8 mouse cellular contexts compared by ENCODE assay signal in the genomic region with DNA sequence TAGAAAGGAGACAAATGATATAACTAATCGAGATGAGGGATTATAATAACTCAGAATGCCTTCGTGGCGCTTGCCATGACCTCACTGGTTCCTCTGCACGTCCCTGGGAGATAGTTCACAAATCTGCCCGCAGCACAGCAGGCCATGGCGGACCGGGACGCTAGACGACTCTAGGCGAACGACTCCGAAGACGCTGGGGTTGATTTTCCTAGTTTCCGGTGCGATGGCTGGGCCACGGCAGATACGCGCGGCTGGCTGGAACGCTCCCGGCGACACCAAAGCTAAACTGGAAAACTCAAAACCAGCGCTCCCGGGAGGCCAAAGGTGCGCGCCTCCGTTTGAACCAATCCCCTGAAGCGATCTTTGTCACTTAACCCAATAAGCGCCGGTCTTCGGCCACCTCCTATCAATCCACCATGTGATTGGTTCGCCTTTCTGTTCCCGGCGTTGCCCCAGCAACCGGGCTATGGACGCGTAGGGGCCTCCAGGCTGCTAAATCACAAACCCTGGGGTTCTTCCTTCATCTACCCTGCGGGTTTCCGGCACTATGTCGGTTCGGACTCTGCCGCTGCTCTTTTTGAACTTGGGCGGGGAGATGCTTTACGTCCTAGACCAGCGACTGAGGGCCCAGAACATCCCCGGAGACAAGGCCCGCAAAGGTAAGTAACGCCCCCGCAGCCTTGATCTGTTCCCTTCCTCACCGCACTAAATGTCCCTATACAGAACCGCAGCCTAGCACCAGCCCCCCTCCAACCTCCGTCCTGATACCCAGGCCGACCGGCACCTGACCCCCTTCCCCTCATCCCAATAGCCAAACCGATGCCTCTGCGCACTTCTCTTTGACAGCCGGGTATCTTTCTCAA. TPM values are rescaled to one million over a fixed set of nuclear protein-coding genes. Genes with fewer than 3 reads are reported as not detected.
A peak's percentile ranks its signal among the peaks of the same experiment; 100 is the strongest.
DNase-seq lines count a peak whose midpoint lies in the region; ATAC-seq lines count a peak whose summit lies in the region.

A gene (plus strand): TSS at position 432 of the 863 bp plus-strand sequence.

- H3K36me3 ChIP-seq in hindbrain, embryonic 14.5 days (replicated peaks; ENCODE audit: control insufficient read depth, insufficient read depth): peaks cover 35% of the 10 kb centered on the region

- H3K9me3 ChIP-seq in hindbrain, embryonic 14.5 days (ENCODE audit: control insufficient read depth, low read length): no peaks in the 10 kb centered on the region

- peak; percentile 97 for ATAC-seq in hindbrain, embryonic 14.5 days (ENCODE audit: low FRiP score)

- peak within 1 kb of the TSS; percentile 83 for H3K4me2 ChIP-seq in hindbrain, embryonic 14.5 days (replicated peaks)

- H3K4me3 ChIP-seq in hindbrain, embryonic 14.5 days (replicated peaks; ENCODE audit: low read length): peak within 1 kb of the TSS; percentile 73

- H3K9ac ChIP-seq in hindbrain, embryonic 14.5 days: peak within 1 kb of the TSS; percentile 84

- H3K27me3 ChIP-seq in hindbrain, embryonic 14.5 days (ENCODE audit: control insufficient read depth, insufficient read depth, low read length): no peaks in the 10 kb centered on the region

- peak within 1 kb of the TSS; percentile 36; the same call in 1 of the 2 replicates for H3K27ac ChIP-seq in hindbrain, embryonic 14.5 days

- peak; percentile 97 for DNase-seq in NIH3T3 (ENCODE audit: low read depth)
- DNase-seq in cerebellum, postnatal 10 days: peak; percentile 94 to 95
- peak; percentile 92 to 93 for DNase-seq in frontal cortex, postnatal 14 days (ENCODE audit: low spot score in 2 of 2)
- DNase-seq in hindbrain, embryonic 14.5 days (ENCODE audit: low spot score): peak; percentile 95
- DNase-seq in layer of hippocampus, postnatal 36 days: peak; percentile 91 to 93
- DNase-seq in lung, postnatal 36 days: peak; percentile 95
- DNase-seq in retina, postnatal 1 day: peak; percentile 97
- DNase-seq in urinary bladder, adult 18-20 months (ENCODE audit: low spot score in 2 of 2): peak; percentile 80 to 83

- H3K4me1 ChIP-seq in hindbrain, embryonic 14.5 days (replicated peaks; ENCODE audit: control insufficient read depth, insufficient read depth, low read length): peaks cover 11% of the 10 kb centered on the region

- WGBS in hindbrain, embryonic 14.5 days: under 1% methylated on average over 57 of the region's 57 CpGs

RNA-seq across cellular contexts. Expression of the gene that starts here (rescaled TPM):
- polyA plus RNA-seq in hindbrain, embryonic 14.5 days (2014; fragmentation: Nextera tagmentation; extraction: Ambion mirVana): 39.5 and 40.7 TPM in 2 replicates
- 10 to 100 TPM; 42.1 to 48.0 TPM for total RNA-seq in layer of hippocampus, postnatal 36 days (2021)

Comparison
In these comparisons a context has a peak if more than half of its experiments do, and no peak if none do; other contexts are left out.
1. Peak in every context shown above with its lines: DNase-seq, ATAC-seq, H3K4me3 ChIP-seq and H3K27ac ChIP-seq.